Mouse (Mus musculus): ENCODE measurements around the gene Trp73.
A peak's percentile ranks its signal among the peaks of the same experiment; 100 is the strongest.

Trp73 gene

GRCm38 (mm10) chr4:154103912-154104311 lies 36.1 kb downstream of the Trp73 start:
- DNase-seq (ENCODE audit: low read depth, low spot score) = no peak

DNA sequence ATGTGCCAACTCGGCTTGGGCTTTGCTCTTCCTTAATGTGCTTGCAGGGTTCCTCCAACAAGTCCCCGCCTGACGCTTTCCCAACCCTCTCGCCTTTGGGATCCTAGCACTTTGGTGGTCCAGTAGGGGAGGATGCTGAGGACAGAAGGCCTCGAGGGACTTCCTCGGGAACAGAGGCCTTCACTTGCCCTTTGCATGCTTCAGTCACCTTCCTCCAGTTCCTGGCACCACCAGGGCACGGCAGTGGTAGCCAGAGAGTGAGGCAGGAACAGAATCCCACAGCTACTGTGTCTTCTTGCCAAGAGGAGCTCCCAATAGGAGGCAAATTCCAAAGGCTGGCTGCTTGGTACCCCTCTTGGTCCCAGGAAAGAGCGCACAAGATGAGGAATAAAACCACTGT lies 36.6 kb downstream of the Trp73 start:
- no peak for DNase-seq (ENCODE audit: low read depth, low spot score)

GRCm38 (mm10) chr4:154099361-154099760 lies 40.6 kb downstream of the Trp73 start:
- no peak for DNase-seq (ENCODE audit: low read depth, low spot score)

DNA sequence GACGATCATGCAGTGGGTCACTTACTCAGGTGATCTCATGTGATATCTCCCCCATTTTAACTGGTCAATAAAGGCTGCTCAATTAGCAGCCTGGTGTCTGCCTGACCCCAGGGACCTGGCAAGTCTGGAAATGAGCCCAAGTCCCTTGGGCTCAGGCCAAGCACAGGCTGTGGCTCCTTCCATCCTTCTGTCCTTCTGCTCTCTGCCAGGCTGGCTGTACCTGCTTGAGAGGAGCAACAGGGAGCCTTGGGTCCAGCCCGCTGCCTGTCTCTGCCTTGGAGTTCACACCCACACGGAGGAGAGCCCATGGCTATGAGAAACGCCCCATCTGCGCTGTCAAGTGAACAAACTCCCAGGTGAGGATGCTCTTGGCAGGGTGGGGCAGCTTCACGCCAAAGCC lies 43.9 kb downstream of the Trp73 start:
- no peak for DNase-seq (ENCODE audit: low read depth, low spot score)

DNA sequence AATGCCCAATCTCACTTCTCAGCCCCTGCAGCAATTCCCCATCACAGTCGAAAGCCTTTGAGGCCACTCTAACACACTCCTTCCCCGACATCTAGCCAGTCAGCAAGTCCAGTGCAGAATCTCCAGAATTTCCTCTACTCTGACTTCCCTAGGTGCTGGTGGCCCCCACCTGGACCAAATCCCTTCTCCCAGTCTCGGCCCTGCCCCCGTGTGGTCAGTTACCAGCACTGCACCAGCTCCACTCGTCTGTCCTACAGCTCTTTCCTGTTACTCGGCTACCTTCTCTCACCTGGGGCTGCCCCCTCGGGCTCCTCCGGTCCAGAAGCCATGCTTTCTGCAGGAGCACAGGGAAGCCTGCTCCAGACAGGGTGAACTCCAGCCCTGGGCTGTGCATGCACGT lies 46.8 kb downstream of the Trp73 start:
- peak; percentile 39 for DNase-seq (ENCODE audit: low read depth, low spot score)

GRCm38 (mm10) chr4:154091356-154091755 lies 48.7 kb downstream of the Trp73 start:
- no peak for DNase-seq (ENCODE audit: low read depth, low spot score)

GRCm38 (mm10) chr4:154089205-154089604 lies 50.8 kb downstream of the Trp73 start:
- DNase-seq (ENCODE audit: low read depth, low spot score) = peak; percentile 8

- DNase-seq (ENCODE audit: low read depth, low spot score) = no peak
These were observed 53.6 kb downstream of the Trp73 start for GRCm38 (mm10) chr4:154086436-154086835.

GRCm38 (mm10) chr4:154085856-154086255 lies 54.2 kb downstream of the Trp73 start:
- DNase-seq (ENCODE audit: low read depth, low spot score) = no peak

DNA sequence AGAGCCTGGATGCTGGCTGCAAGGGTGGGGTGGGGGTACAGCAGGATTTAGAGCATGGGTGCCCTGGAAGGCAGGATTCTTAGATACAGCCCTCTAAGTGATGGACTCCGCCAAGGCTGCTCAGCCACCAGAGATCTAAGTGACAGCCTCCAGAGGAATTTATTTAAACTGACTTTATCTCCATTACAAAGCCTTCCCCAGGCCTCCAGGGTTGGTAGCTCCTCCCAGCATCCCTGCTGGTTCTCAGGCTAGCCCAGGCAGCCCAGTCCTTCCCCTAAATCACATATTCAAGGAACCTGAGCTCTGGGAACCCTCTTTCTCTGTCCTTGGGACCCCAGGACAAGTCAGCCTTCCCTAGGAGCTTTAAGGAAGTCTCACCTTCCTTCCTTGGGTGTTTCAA lies 58.0 kb downstream of the Trp73 start:
- no peak for DNase-seq (ENCODE audit: low read depth, low spot score)

GRCm38 (mm10) chr4:154081021-154081420 lies 59.0 kb downstream of the Trp73 start:
- DNase-seq (ENCODE audit: low read depth, low spot score) = no peak

GRCm38 (mm10) chr4:154080211-154080610 lies 59.8 kb downstream of the Trp73 start:
- no peak for DNase-seq (ENCODE audit: low read depth, low spot score)

- no peak for DNase-seq (ENCODE audit: low read depth, low spot score)
These were observed 68.1 kb downstream of the Trp73 start for GRCm38 (mm10) chr4:154071941-154072340.

DNA sequence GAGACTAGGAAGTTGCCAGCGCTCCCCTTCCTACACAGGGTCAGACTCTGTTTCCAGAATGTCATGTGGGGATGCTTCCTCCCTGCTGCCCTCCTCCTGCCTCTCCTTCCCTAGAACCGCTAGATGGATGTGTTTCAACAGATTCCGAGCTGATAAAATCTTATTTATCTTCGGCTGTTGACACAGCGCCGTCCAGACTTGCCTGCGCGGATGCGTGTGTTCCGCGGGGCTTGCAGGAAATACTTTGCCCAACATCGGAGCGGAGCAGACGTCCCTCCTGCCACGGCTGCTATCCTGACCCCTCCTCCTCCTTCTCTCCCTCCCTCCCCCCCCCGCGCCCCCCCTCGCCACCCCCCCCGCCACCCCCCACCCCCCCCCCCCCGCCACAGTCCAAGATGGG lies 68.5 kb downstream of the Trp73 start:
- no peak for DNase-seq (ENCODE audit: low read depth, low spot score)

GRCm38 (mm10) chr4:154070896-154071295 lies 69.1 kb downstream of the Trp73 start:
- peak; percentile 47 for DNase-seq (ENCODE audit: low read depth, low spot score)

- peak; percentile 66 for DNase-seq (ENCODE audit: low read depth, low spot score)
These were observed 74.9 kb downstream of the Trp73 start for GRCm38 (mm10) chr4:154064827-154065773.

GRCm38 (mm10) chr4:154057696-154058095 lies 82.3 kb downstream of the Trp73 start:
- DNase-seq (ENCODE audit: low read depth, low spot score) = no peak

GRCm38 (mm10) chr4:154056661-154057060 lies 83.3 kb downstream of the Trp73 start:
- DNase-seq (ENCODE audit: low read depth, low spot score) = no peak

DNA sequence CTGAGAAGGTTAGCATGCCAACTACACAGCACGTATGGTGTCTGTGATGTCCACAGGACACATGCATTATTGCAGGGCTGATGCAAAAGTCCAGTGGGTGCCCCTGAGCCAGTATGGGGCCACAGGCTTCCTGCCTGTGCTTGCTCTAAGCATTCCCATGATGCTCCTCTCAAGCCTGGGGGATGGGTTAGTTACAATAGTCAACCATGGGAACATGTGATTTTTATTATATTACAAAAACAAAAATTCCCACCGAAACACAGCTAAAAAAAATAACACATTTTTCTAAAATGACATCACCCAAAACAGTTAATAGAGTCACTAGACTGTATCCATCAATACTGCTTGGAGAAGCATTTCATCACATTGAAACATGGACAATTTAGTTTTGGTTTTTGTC lies 84.0 kb downstream of the Trp73 start:
- peak; percentile 21 for DNase-seq (ENCODE audit: low read depth, low spot score)

GRCm38 (mm10) chr4:154055482-154055881 lies 84.5 kb downstream of the Trp73 start:
- no peak for DNase-seq (ENCODE audit: low read depth, low spot score)

- DNase-seq (ENCODE audit: low read depth, low spot score) = no peak
These were observed 86.9 kb downstream of the Trp73 start for GRCm38 (mm10) chr4:154053065-154053464.

DNA sequence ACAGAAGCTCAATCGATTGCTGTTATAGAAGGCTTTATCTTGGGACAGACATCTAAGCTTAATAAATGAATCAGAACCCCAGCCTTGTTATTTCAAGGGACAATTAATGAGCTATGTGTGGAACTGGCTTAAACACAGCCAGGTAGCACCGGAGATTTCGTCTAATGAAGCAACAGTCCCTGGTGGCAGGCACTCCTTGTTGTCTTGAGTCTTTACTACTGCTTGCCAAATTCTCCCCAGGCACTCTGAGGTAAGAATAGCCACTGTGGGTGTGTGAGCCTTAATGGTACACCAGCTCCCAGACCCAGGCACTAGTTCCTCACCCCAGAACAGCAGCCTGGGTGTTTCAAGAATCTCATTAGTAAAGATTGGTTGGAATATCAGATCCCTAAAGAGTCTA lies 88.6 kb downstream of the Trp73 start:
- DNase-seq (ENCODE audit: low read depth, low spot score) = no peak

- no peak for DNase-seq (ENCODE audit: low read depth, low spot score)
These were observed 94.2 kb downstream of the Trp73 start for GRCm38 (mm10) chr4:154045837-154046236.

Data from 3T3-L1 (cell line).